Mouse (Mus musculus) splenic B cell, adult 2 months (primary cell): ENCODE data around the gene Anks3.

ENCODE experiments used
- DNase-seq: peaks from one replicate; pipeline ENCODE4 v3.0.0-alpha.2; 2011; ENCODE audit warnings: low read depth, low spot score
- H3K27me3 ChIP-seq: 2 replicates; pipeline ENCODE4 v1.6.1; 2012; ENCODE audit warnings: mild to moderate bottlenecking, low read length, moderate library complexity, mixed read lengths; ENCODE audit not compliant: control insufficient read depth, poor library complexity, insufficient read depth, severe bottlenecking
- H3K36me3 ChIP-seq: 2 replicates; pipeline ENCODE4 v1.6.1; 2012; ENCODE audit warnings: mild to moderate bottlenecking, low read length, moderate library complexity, mixed read lengths; ENCODE audit not compliant: control insufficient read depth, poor library complexity, insufficient read depth, severe bottlenecking

Anks3 gene

GRCm38 (mm10) chr16:4979755-4980380 lies 15.9 kb upstream of the Anks3 start:
- H3K36me3 ChIP-seq = no peaks in the 10 kb centered on the region
- no peaks in the 10 kb centered on the region for H3K27me3 ChIP-seq
- peak; percentile 81 for DNase-seq

- no peak for DNase-seq
- Histone ChIP-seq H3K36me3 (no peaks in the 10 kb centered on the region), H3K27me3 (no peaks in the 10 kb centered on the region)
Observed at GRCm38 (mm10) chr16:4978275-4979051, 14.5 kb upstream of the Anks3 start.

- H3K27me3 ChIP-seq = no peaks in the 10 kb centered on the region
- no peak for DNase-seq
- no peaks in the 10 kb centered on the region for H3K36me3 ChIP-seq
Observed at GRCm38 (mm10) chr16:4976180-4976579, 12.2 kb upstream of the Anks3 start.

GRCm38 (mm10) chr16:4974521-4974920 lies 10.5 kb upstream of the Anks3 start:
- H3K27me3 ChIP-seq = no peaks in the 10 kb centered on the region
- DNase-seq = no peak
- H3K36me3 ChIP-seq = no peaks in the 10 kb centered on the region

GRCm38 (mm10) chr16:4971626-4972025 lies 7.6 kb upstream of the Anks3 start:
- H3K27me3 ChIP-seq = no peaks in the 10 kb centered on the region
- no peaks in the 10 kb centered on the region for H3K36me3 ChIP-seq
- peak; percentile 46 for DNase-seq

GRCm38 (mm10) chr16:4969055-4969843 lies 5.2 kb upstream of the Anks3 start:
- Histone ChIP-seq H3K27me3 (no peaks in the 10 kb centered on the region), H3K36me3 (no peaks in the 10 kb centered on the region)
- DNase-seq = peak; percentile 52

- no peaks in the 10 kb centered on the region for H3K36me3 ChIP-seq
Observed at GRCm38 (mm10) chr16:4968426-4968825, 4.4 kb upstream of the Anks3 start.

GRCm38 (mm10) chr16:4965392-4966129 lies 1.6 kb upstream of the Anks3 start:
- Histone ChIP-seq H3K36me3 (no peaks in the 10 kb centered on the region), H3K27me3 (no peaks in the 10 kb centered on the region)
- no peak for DNase-seq

More at GRCm38 (mm10) chr16:4968426-4968825, 4.4 kb upstream of the Anks3 start:
- peak; percentile 56 for DNase-seq
- no peaks in the 10 kb centered on the region for H3K27me3 ChIP-seq

- no peaks in the 10 kb centered on the region for H3K27me3 ChIP-seq
- no peak for DNase-seq
- no peaks in the 10 kb centered on the region for H3K36me3 ChIP-seq
Observed at GRCm38 (mm10) chr16:4964731-4965391, 856 bp upstream of the Anks3 start.

- H3K36me3 ChIP-seq = no peaks in the 10 kb centered on the region
- H3K27me3 ChIP-seq = no peaks in the 10 kb centered on the region
- no peak for DNase-seq
Observed at GRCm38 (mm10) chr16:4963346-4963745, 659 bp downstream of the Anks3 start.

GRCm38 (mm10) chr16:4960260-4960659 lies 3.7 kb downstream of the Anks3 start:
- no peak for DNase-seq
- Histone ChIP-seq H3K27me3 (no peaks in the 10 kb centered on the region), H3K36me3 (no peaks in the 10 kb centered on the region)

- H3K27me3 ChIP-seq = no peaks in the 10 kb centered on the region
- H3K36me3 ChIP-seq = peaks cover 17% of the 10 kb centered on the region
- DNase-seq = no peak
Observed at GRCm38 (mm10) chr16:4957446-4957845, 6.6 kb downstream of the Anks3 start.

- DNase-seq = no peak
- Histone ChIP-seq H3K36me3 (peaks cover 18% of the 10 kb centered on the region), H3K27me3 (no peaks in the 10 kb centered on the region)
Observed at GRCm38 (mm10) chr16:4956609-4957008, 7.4 kb downstream of the Anks3 start.

- Histone ChIP-seq H3K27me3 (no peaks in the 10 kb centered on the region), H3K36me3 (peaks cover 10% of the 10 kb centered on the region; the same call in 1 of the 2 replicates)
- DNase-seq = no peak
Observed at GRCm38 (mm10) chr16:4947378-4947777, 16.6 kb downstream of the Anks3 start.
